Mouse (Mus musculus): ENCODE measurements around the gene Gm10226. TPM values are rescaled to one million over a fixed set of nuclear protein-coding genes. Genes with fewer than 3 reads are reported as not detected.
"Not testable (repeated sequence)": the region's sequence is repeated elsewhere in the genome, so short reads cannot be mapped to it uniquely, and the experiment has no call there.

The Gm10226 gene
- 17.8 and 20.0 TPM in 2 replicates for polyA plus RNA-seq (2015; fragmentation: Nextera tagmentation; extraction: Ambion mirVana)

DNA sequence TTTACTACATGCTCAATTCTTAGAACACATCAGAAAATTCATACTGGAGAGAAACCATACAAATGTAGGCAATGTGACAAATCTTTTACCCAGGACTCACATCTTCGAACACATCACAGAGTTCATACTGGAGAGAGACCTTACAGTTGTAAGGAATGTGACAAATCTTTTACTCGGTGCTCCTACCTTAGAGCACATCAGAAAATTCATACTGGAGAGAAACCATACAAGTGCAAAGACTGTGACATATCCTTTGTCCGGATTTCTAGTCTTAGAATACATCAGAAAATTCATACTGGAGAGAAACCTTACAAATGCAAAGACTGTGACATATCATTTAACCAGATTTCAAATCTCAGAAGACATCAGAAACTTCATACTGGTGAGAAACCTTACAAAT, at the start of gene Gm10226:
TSS of gene Gm10226 (plus strand) at position 301 of the 400 bp plus-strand sequence.
- peaks cover 32% of the 10 kb centered on the region; the same call in 1 of the 2 replicates for H3K36me3 ChIP-seq (replicated peaks)
- no peak within 1 kb of the TSS for H3K4me3 ChIP-seq
- H3K9ac ChIP-seq: no peak within 1 kb of the TSS
- no peaks in the 10 kb centered on the region for H3K9me3 ChIP-seq
- no peak within 1 kb of the TSS for H3K4me2 ChIP-seq
- no peaks in the 10 kb centered on the region for H3K4me1 ChIP-seq
- H3K27me3 ChIP-seq (replicated peaks): no peaks in the 10 kb centered on the region
- ATAC-seq (replicated peaks): no peak
- WGBS: 93% methylated on average over 3 of the region's 3 CpGs
- no peak within 1 kb of the TSS for H3K27ac ChIP-seq

DNA sequence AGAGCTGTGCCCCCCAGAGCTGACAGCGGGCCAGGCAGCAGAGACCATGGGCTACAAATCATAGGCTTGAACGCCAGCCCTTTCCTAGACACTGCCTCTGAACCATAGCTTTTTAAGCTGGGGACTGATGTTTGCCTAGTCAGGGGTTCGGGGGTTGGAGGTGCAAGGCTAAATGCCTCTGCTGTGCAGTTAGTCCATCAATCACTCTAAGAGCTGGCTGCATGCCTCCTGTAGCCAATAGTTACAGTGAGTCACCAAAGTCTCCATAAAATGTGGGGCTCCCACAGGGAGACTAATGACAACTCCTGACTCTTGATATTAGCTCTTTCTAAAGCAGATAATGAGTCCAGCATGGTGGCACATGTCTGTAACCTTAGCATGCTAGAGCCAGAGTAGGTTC, 42.9 kb upstream of the Gm10226 start:
- no peaks in the 10 kb centered on the region for H3K36me3 ChIP-seq (replicated peaks)
- H3K27ac ChIP-seq: no peak overlapping the region
- H3K9me3 ChIP-seq: no peaks in the 10 kb centered on the region
- ATAC-seq (replicated peaks): no peak
- no peak overlapping the region for H3K4me3 ChIP-seq
- 0 out of 2 replicates have a peak, but pooled peaks cover 3% of the 10 kb centered on the region for H3K4me1 ChIP-seq
- no peaks in the 10 kb centered on the region for H3K27me3 ChIP-seq (replicated peaks)
- WGBS: 80% methylated on average over 3 of the region's 3 CpGs
- H3K9ac ChIP-seq: no peak overlapping the region
- no peak overlapping the region for H3K4me2 ChIP-seq

DNA sequence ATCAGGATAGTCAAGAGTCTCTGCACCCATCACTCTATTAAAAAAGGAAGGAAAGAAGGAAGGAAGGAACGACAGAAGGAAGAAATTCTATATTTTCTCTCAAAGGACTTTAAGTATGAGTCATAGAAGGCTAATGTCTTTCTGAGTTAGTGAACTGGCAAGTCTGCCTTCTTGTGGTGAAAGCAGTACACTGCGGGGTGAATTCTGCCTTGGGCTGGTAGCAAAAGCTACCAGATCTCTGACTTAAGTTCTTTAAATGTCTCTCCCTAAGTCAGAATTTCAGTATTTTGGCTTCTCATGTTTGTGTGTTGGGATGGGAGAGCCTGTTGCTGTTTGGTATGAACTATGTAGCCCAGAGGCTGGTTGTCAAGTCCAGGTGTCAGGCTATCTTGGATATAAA, 41.7 kb upstream of the Gm10226 start:
- peak overlapping the region; percentile 49 for H3K4me3 ChIP-seq
- peak overlapping the region; percentile 43 for H3K4me2 ChIP-seq
- no peaks in the 10 kb centered on the region for H3K27me3 ChIP-seq (replicated peaks)
- H3K36me3 ChIP-seq (replicated peaks): no peaks in the 10 kb centered on the region
- 0 out of 2 replicates have a peak overlapping the region, but pooled peaks have one; percentile 52 for H3K9ac ChIP-seq
- ATAC-seq (replicated peaks): peak; percentile 65
- WGBS: 22% methylated on average over 2 of the region's 2 CpGs
- 0 out of 2 replicates have a peak, but pooled peaks cover 3% of the 10 kb centered on the region for H3K4me1 ChIP-seq
- no peaks in the 10 kb centered on the region for H3K9me3 ChIP-seq
- H3K27ac ChIP-seq: peak overlapping the region; percentile 70

GRCm38 (mm10) chr17:21650364-21650907, 41.2 kb upstream of the Gm10226 start, which contains the start of gene Zfp983:
Gene Zfp983 (plus strand): TSS chr17:21650624.
- peak within 1 kb of the TSS; percentile 52 for H3K9ac ChIP-seq
- under 1% methylated on average over 17 of the region's 17 CpGs for WGBS
- ATAC-seq (replicated peaks): peak; percentile 99

GRCm38 (mm10) chr17:21678826-21679225, 12.8 kb upstream of the Gm10226 start:
- H3K4me2 ChIP-seq; H3K9ac ChIP-seq; H3K36me3 ChIP-seq (replicated peaks); H3K27me3 ChIP-seq (replicated peaks); H3K27ac ChIP-seq; ATAC-seq (replicated peaks); H3K9me3 ChIP-seq; H3K4me3 ChIP-seq: not testable (repeated sequence)
- H3K4me1 ChIP-seq: peaks cover 14% of the 10 kb centered on the region
- 11% methylated on average over 1 of the region's 1 CpGs for WGBS

More at GRCm38 (mm10) chr17:21650364-21650907, 41.2 kb upstream of the Gm10226 start, which contains the start of gene Zfp983:
- not testable (repeated sequence) for H3K27me3 ChIP-seq (replicated peaks); H3K36me3 ChIP-seq (replicated peaks); H3K4me1 ChIP-seq; H3K9me3 ChIP-seq
- peak within 1 kb of the TSS; percentile 43 for H3K4me2 ChIP-seq
- peak within 1 kb of the TSS; percentile 70 for H3K27ac ChIP-seq
- peak within 1 kb of the TSS; percentile 49 for H3K4me3 ChIP-seq

GRCm38 (mm10) chr17:21679273-21680018, 12.2 kb upstream of the Gm10226 start:
- peak overlapping the region; percentile 50 for H3K4me3 ChIP-seq
- H3K4me1 ChIP-seq: peaks cover 14% of the 10 kb centered on the region
- H3K9me3 ChIP-seq: no peaks in the 10 kb centered on the region
- WGBS: 4% methylated on average over 9 of the region's 9 CpGs
- peak overlapping the region; percentile 47 for H3K9ac ChIP-seq
- peak overlapping the region; percentile 66 for H3K4me2 ChIP-seq
- H3K36me3 ChIP-seq (replicated peaks): 0 out of 2 replicates have a peak, but pooled peaks cover under 1% of the 10 kb centered on the region
- H3K27me3 ChIP-seq (replicated peaks): no peaks in the 10 kb centered on the region
- ATAC-seq (replicated peaks): peak; percentile 98
- peak overlapping the region; percentile 72 for H3K27ac ChIP-seq

DNA sequence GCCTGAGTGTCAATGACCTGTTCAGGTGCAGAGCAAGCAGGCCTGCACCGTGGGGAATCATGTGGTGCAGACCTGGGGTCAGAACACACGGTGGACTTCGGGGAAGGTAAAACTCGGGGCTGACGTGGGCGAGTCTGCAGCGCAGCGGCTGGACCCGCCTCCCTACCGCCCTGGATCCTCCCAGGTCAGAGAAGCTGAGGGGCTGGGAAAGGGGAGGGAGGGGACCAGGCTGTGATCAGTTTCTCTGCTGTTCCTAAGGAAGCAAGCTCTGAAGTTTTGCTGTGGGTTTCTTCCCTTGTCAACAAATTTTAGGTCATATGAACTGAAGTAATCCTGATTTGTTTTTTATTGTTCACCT, 11.7 kb upstream of the Gm10226 start:
- peak; percentile 93 for ATAC-seq (replicated peaks)
- Histone ChIP-seq H3K4me2 (peak overlapping the region; percentile 66), H3K9ac (peak overlapping the region; percentile 47), H3K4me3 (peak overlapping the region; percentile 50), H3K4me1 (peaks cover 14% of the 10 kb centered on the region), H3K27ac (peak overlapping the region; percentile 72)
- not testable (repeated sequence) for H3K27me3 ChIP-seq (replicated peaks); H3K9me3 ChIP-seq; H3K36me3 ChIP-seq (replicated peaks)
- WGBS: 0% methylated on average over 10 of the region's 10 CpGs

DNA sequence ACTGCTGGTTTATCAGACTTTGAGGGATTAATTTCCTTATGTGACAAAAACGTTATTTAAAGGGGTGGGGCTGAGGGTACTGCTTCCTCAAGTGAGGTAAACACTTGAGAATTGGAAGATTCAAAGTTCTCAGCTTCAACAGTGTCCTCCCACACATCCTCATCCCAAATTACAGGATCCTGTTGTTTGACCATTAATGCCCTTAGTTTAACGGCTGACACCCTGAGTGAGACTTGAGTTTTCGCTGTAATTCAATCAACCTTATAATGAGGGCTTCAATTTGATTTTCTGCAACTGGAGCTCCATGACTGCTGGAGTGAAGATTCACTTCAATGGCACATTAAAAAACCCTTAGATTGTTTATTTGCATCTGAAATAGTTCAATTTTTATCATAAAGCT, 1.7 kb downstream of the Gm10226 start:
- Histone ChIP-seq H3K4me1 (no peaks in the 10 kb centered on the region), H3K4me2 (no peak overlapping the region), H3K36me3 (replicated peaks) (peaks cover 32% of the 10 kb centered on the region; the same call in 1 of the 2 replicates), H3K27ac (no peak overlapping the region), H3K9ac (no peak overlapping the region), H3K9me3 (no peaks in the 10 kb centered on the region), H3K27me3 (replicated peaks) (no peaks in the 10 kb centered on the region), H3K4me3 (no peak overlapping the region)
- ATAC-seq (replicated peaks): no peak
- WGBS: 79% methylated on average over 3 of the region's 3 CpGs

GRCm38 (mm10) chr17:21696073-21696472, 4.4 kb downstream of the Gm10226 start:
- H3K9me3 ChIP-seq: no peaks in the 10 kb centered on the region
- no peak overlapping the region for H3K9ac ChIP-seq
- ATAC-seq (replicated peaks): no peak

GRCm38 (mm10) chr17:21702281-21703240, 10.9 kb downstream of the Gm10226 start:
- 50% methylated on average over 5 of the region's 5 CpGs for WGBS
- Histone ChIP-seq H3K4me2 (no peak overlapping the region), H3K9ac (no peak overlapping the region), H3K4me3 (no peak overlapping the region), H3K27me3 (replicated peaks) (no peaks in the 10 kb centered on the region), H3K27ac (no peak overlapping the region), H3K36me3 (replicated peaks) (no peaks in the 10 kb centered on the region), H3K4me1 (0 out of 2 replicates have a peak, but pooled peaks cover 5% of the 10 kb centered on the region), H3K9me3 (no peaks in the 10 kb centered on the region)
- ATAC-seq (replicated peaks): no peak

More at GRCm38 (mm10) chr17:21696073-21696472, 4.4 kb downstream of the Gm10226 start:
- H3K27ac ChIP-seq: no peak overlapping the region
- H3K4me2 ChIP-seq: no peak overlapping the region
- peaks cover 13% of the 10 kb centered on the region; the same call in 1 of the 2 replicates for H3K36me3 ChIP-seq (replicated peaks)
- no peak overlapping the region for H3K4me3 ChIP-seq
- H3K27me3 ChIP-seq (replicated peaks): no peaks in the 10 kb centered on the region
- no peaks in the 10 kb centered on the region for H3K4me1 ChIP-seq

GRCm38 (mm10) chr17:21703414-21703813, 11.8 kb downstream of the Gm10226 start:
- Histone ChIP-seq H3K27me3 (replicated peaks) (no peaks in the 10 kb centered on the region), H3K4me3 (no peak overlapping the region), H3K9me3 (no peaks in the 10 kb centered on the region), H3K4me2 (no peak overlapping the region), H3K9ac (no peak overlapping the region), H3K36me3 (replicated peaks) (no peaks in the 10 kb centered on the region), H3K4me1 (peaks cover 7% of the 10 kb centered on the region), H3K27ac (no peak overlapping the region)
- ATAC-seq (replicated peaks): no peak
- WGBS: 97% methylated on average over 1 of the region's 1 CpGs

Data from midbrain, embryonic 15.5 days (tissue).